ENCODE assay signal across 26 mouse cellular contexts in genomic region chr5:116400042-116400730, GRCm38 (mm10). TPM values are rescaled to one million over a fixed set of nuclear protein-coding genes. Genes with fewer than 3 reads are reported as not detected.
A peak's percentile ranks its signal among the peaks of the same experiment; 100 is the strongest.
DNase-seq lines count a peak whose midpoint lies in the region; TF ChIP-seq lines count a peak whose summit lies in the region.
"Had no signal": no experiment of that assay in that cellular context is flagged by ENCODE, and none has a peak within 500 bp of the region (broad histone marks: within the 10 kb centered on the region; RNA-seq: fewer than 3 reads in every experiment).

No protein-coding gene starts in this region.

- no peak overlapping the region for H3K27ac ChIP-seq in heart, adult 2 months
- H3K27ac ChIP-seq: embryonic facial prominence, embryonic 10.5 days; embryonic facial prominence, embryonic 15.5 days; forebrain, embryonic 12.5 days; heart, embryonic 10.5 days; heart, embryonic 15.5 days; liver, embryonic 12.5 days; macrophage; midbrain, embryonic 10.5 days; midbrain, embryonic 15.5 days; neural tube, embryonic 15.5 days had no signal

- WGBS in heart, adult 2 months = 63% methylated on average over 8 of the region's 8 CpGs

- no peaks in the 10 kb centered on the region for H3K36me3 ChIP-seq in heart, adult 2 months (ENCODE audit: control insufficient read depth, insufficient read depth, low read length)
- H3K36me3 ChIP-seq: embryonic facial prominence, embryonic 10.5 days; embryonic facial prominence, embryonic 15.5 days; forebrain, embryonic 12.5 days; heart, embryonic 10.5 days; heart, embryonic 15.5 days; liver, embryonic 12.5 days; midbrain, embryonic 10.5 days; midbrain, embryonic 15.5 days; neural tube, embryonic 15.5 days had no signal

- no peak for TF ChIP-seq CTCF in heart, adult 2 months (IDR thresholded peaks at IDR 0.05)

- no peak overlapping the region for H3K9ac ChIP-seq in heart, adult 2 months (ENCODE audit: low read depth, low read length)
- H3K9ac ChIP-seq: embryonic facial prominence, embryonic 15.5 days; forebrain, embryonic 12.5 days; forebrain, postnatal 0 days; heart, embryonic 15.5 days; liver, embryonic 12.5 days; liver, postnatal 0 days; midbrain, embryonic 15.5 days; neural tube, embryonic 15.5 days had no signal

- TF ChIP-seq EP300 in heart, adult 2 months (IDR thresholded peaks at IDR 0.05; ENCODE audit: insufficient read depth, low read depth, low read length) = no peak

- DNase-seq in heart, adult 11 months = peak; percentile 56
- DNase-seq in heart, adult 2 months = no peak
- DNase-seq in kidney, postnatal 4 days = peak; percentile 26 to 44
- DNase-seq in kidney, adult 18-20 months = no peak
- DNase-seq in ZHBTc4 (ENCODE audit: low read depth, low spot score) = peak; percentile 70
- no peak for DNase-seq in left cerebral cortex, adult 11 months (ENCODE audit: low spot score)
- no peak for DNase-seq in lung, postnatal 4 days
- DNase-seq: cerebellum, adult 8-10 months; cerebellum, postnatal 25 days; forebrain, postnatal 0 days; left cerebral cortex, postnatal 4 days; liver, postnatal 0 days; retina, postnatal 1 day; right cerebral cortex, postnatal 14 days; thymus, postnatal 4 days had no signal

- no peaks in the 10 kb centered on the region for H3K79me2 ChIP-seq in heart, adult 2 months (replicated peaks; ENCODE audit: control insufficient read depth, insufficient read depth, low read length)

- no peak overlapping the region for H3K4me3 ChIP-seq in heart, adult 2 months
- H3K4me3 ChIP-seq: embryonic facial prominence, embryonic 10.5 days; embryonic facial prominence, embryonic 15.5 days; forebrain, embryonic 12.5 days; heart, embryonic 10.5 days; heart, embryonic 15.5 days; liver, embryonic 12.5 days; midbrain, embryonic 10.5 days; midbrain, embryonic 15.5 days; neural tube, embryonic 15.5 days had no signal

- intact Hi-C loops in heart, adult 2 months (cut with DNase I) = no loop called here

- H3K27me3 ChIP-seq in heart, adult 2 months (ENCODE audit: control insufficient read depth, insufficient read depth, low read length) = no peaks in the 10 kb centered on the region
- H3K27me3 ChIP-seq: embryonic facial prominence, embryonic 15.5 days; forebrain, embryonic 12.5 days; heart, embryonic 15.5 days; liver, embryonic 12.5 days; midbrain, embryonic 15.5 days; neural tube, embryonic 15.5 days had no signal

- no peak for TF ChIP-seq POLR2A in heart, adult 2 months (IDR thresholded peaks at IDR 0.05; ENCODE audit: insufficient read depth, low read depth, low read length)

- H3K4me1 ChIP-seq in heart, adult 2 months (ENCODE audit: control insufficient read depth, insufficient read depth, low read length) = peaks cover 1% of the 10 kb centered on the region; the same call in 1 of the 2 replicates
- H3K4me1 ChIP-seq: embryonic facial prominence, embryonic 15.5 days; forebrain, embryonic 12.5 days; liver, embryonic 12.5 days; midbrain, embryonic 15.5 days; neural tube, embryonic 15.5 days had no signal

RNA-seq across cellular contexts. Expression of gene Hspb8, which starts 22.5 kb away (rescaled TPM):
- total RNA-seq in heart, adult 2 months (2021) = 100 to 1,000 TPM; 419 to 483 TPM
- 552 and 677 TPM in 2 replicates for polyA plus RNA-seq in heart, adult 2 months (2012; rRNA removed)
- polyA plus RNA-seq: CD4-positive, CD25-positive, alpha-beta regulatory T cell, adult 4 months had no signal

Comparison
In these comparisons a context has a peak if more than half of its experiments do, and no peak if none do; other contexts are left out.
1. DNase-seq: peak in heart, adult 11 months (single experiment), kidney, postnatal 4 days (2 of 2) and ZHBTc4 (single experiment); none in heart, adult 2 months (0 of 2), kidney, adult 18-20 months (single experiment), left cerebral cortex, adult 11 months (single experiment) and lung, postnatal 4 days (0 of 2).